Mouse (Mus musculus): Measurements from ENCODE around the gene Mfap2.

Mfap2 gene

GRCm38 (mm10) chr4:141010118-141010517 lies at the start of gene Mfap2:
Gene Mfap2 (plus strand): TSS chr4:141010418.
- no peak for DNase-seq (ENCODE audit: extremely low read depth, low read depth, low spot score)

- DNase-seq (ENCODE audit: extremely low read depth, low read depth, low spot score): peak; percentile 95
Observed at GRCm38 (mm10) chr4:140960781-140961466, 49.3 kb upstream of the Mfap2 start, which contains the start of gene Sdhb. Gene Sdhb (plus strand): TSS chr4:140961203.

GRCm38 (mm10) chr4:140961467-140962206 lies 48.6 kb upstream of the Mfap2 start:
- DNase-seq (ENCODE audit: extremely low read depth, low read depth, low spot score): no peak

- no peak for DNase-seq (ENCODE audit: extremely low read depth, low read depth, low spot score)
Observed at GRCm38 (mm10) chr4:140962207-140962909, 47.9 kb upstream of the Mfap2 start.

- DNase-seq (ENCODE audit: extremely low read depth, low read depth, low spot score): no peak
Observed at GRCm38 (mm10) chr4:140962950-140963349, 47.3 kb upstream of the Mfap2 start.

GRCm38 (mm10) chr4:140963941-140964597 lies 46.1 kb upstream of the Mfap2 start:
- no peak for DNase-seq (ENCODE audit: extremely low read depth, low read depth, low spot score)

GRCm38 (mm10) chr4:140964620-140965019 lies 45.6 kb upstream of the Mfap2 start:
- DNase-seq (ENCODE audit: extremely low read depth, low read depth, low spot score): no peak

- DNase-seq (ENCODE audit: extremely low read depth, low read depth, low spot score): no peak
Observed at GRCm38 (mm10) chr4:140967386-140968159, 42.6 kb upstream of the Mfap2 start.

GRCm38 (mm10) chr4:140971691-140972090 lies 38.5 kb upstream of the Mfap2 start:
- DNase-seq (ENCODE audit: extremely low read depth, low read depth, low spot score): no peak

- no peak for DNase-seq (ENCODE audit: extremely low read depth, low read depth, low spot score)
Observed at GRCm38 (mm10) chr4:140974408-140974807, 35.8 kb upstream of the Mfap2 start.

- no peak for DNase-seq (ENCODE audit: extremely low read depth, low read depth, low spot score)
Observed at GRCm38 (mm10) chr4:140975356-140975755, 34.9 kb upstream of the Mfap2 start.

GRCm38 (mm10) chr4:140977278-140977677 lies 32.9 kb upstream of the Mfap2 start:
- DNase-seq (ENCODE audit: extremely low read depth, low read depth, low spot score): no peak

- no peak for DNase-seq (ENCODE audit: extremely low read depth, low read depth, low spot score)
Observed at GRCm38 (mm10) chr4:140977886-140978692, 32.1 kb upstream of the Mfap2 start.

GRCm38 (mm10) chr4:140981605-140982004 lies 28.6 kb upstream of the Mfap2 start:
- DNase-seq (ENCODE audit: extremely low read depth, low read depth, low spot score): no peak

- DNase-seq (ENCODE audit: extremely low read depth, low read depth, low spot score): no peak
Observed at GRCm38 (mm10) chr4:140982808-140983207, 27.4 kb upstream of the Mfap2 start.

GRCm38 (mm10) chr4:140983442-140983841 lies 26.8 kb upstream of the Mfap2 start:
- DNase-seq (ENCODE audit: extremely low read depth, low read depth, low spot score): no peak

- peak; percentile 70 for DNase-seq (ENCODE audit: extremely low read depth, low read depth, low spot score)
Observed at GRCm38 (mm10) chr4:140984544-140984943, 25.7 kb upstream of the Mfap2 start.

- no peak for DNase-seq (ENCODE audit: extremely low read depth, low read depth, low spot score)
Observed at GRCm38 (mm10) chr4:140986024-140986710, 24.1 kb upstream of the Mfap2 start.
